Mouse (Mus musculus): Measurements from ENCODE around the gene Hist1h2bj. TPM values are rescaled to one million over a fixed set of nuclear protein-coding genes. Genes with fewer than 3 reads are reported as not detected.
"Not testable (repeated sequence)": the region's sequence is repeated elsewhere in the genome, so short reads cannot be mapped to it uniquely, and the experiment has no call there.

Hist1h2bj gene
- 13.4 and 22.7 TPM in 2 replicates for polyA plus RNA-seq (2015; fragmentation: Nextera tagmentation; extraction: Ambion mirVana)

DNA sequence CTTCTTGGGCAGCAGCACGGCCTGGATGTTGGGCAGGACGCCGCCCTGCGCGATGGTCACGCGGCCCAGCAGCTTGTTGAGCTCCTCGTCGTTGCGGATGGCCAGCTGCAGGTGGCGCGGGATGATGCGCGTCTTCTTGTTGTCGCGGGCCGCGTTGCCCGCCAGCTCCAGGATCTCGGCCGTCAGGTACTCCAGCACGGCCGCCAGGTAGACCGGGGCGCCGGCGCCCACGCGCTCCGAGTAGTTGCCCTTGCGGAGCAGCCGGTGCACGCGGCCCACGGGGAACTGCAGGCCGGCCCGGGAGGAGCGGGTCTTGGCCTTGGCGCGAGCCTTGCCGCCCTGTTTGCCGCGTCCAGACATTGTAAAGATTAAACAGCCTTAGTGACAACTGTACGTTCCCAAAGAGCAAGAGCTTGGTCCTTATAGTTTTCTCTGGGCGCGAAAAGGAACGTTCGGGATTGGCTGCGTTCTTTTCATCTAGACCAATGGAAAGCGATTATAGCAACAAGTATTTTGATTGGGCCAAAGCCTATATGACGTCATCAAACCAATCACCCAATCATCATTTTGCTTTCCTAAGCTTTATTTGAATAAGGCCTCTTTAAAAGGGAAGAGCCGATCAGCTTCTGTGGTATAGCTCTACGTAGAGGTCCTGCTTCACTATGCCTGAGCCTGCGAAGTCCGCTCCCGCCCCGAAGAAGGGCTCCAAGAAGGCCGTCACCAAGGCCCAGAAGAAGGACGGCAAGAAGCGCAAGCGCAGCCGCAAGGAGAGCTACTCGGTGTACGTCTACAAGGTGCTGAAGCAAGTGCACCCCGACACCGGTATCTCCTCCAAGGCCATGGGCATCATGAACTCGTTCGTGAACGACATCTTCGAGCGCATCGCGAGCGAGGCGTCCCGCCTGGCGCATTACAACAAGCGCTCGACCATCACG lies at the start of gene Hist1h2bj, which contains the start of gene Hist1h2ag:
Hist1h2bj (plus strand) TSS at position 647 of the 935 bp plus-strand sequence.
Hist1h2ag (minus strand) TSS at position 377 of the 935 bp plus-strand sequence.
- H3K27me3 ChIP-seq (ENCODE audit: control insufficient read depth, insufficient read depth, low read depth, low read length) = not testable (repeated sequence)
- Histone ChIP-seq H3K4me1 (ENCODE audit: control insufficient read depth, low read depth, low read length) (peaks cover 28% of the 10 kb centered on the region), H3K27ac (ENCODE audit: low read length) (peak within 1 kb of the TSS; percentile 97)

DNA sequence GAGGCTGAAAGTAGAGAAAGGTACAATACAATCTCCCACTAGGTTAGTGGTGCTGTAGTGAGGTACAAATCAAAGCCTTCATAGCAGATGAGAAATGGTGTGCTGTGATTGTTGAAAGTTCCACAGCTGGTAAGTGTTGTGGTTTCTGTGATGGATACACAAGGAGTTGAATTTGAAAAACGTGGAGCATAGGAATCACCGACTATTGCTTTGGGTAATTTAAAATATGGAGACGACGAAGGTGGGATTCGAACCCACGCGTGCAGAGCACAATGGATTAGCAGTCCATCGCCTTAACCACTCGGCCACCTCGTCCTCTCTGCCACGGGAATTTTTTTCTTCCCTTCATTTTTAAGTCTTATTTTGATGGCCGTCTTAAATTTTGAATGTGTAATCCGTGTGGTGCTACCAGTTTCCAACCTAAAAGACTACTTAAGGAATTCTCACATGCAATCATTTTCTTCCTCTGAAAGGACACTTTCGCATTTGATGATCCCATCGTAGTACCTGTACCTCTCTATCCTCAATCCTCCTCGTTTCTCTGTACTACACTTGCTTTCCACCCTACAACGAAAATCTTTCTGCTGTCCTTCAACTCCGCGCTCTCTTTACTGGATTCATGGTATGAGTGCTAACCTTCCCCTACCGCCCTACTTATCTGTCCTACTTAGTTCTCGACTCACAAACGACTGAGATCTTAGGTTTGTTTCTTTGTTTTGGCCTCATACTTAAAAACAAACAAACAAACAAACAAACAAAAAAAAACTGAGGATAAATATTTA lies 48.9 kb upstream of the Hist1h2bj start:
- peaks cover 53% of the 10 kb centered on the region for H3K27me3 ChIP-seq (ENCODE audit: control insufficient read depth, insufficient read depth, low read depth, low read length)
- H3K4me1 ChIP-seq (ENCODE audit: control insufficient read depth, low read depth, low read length) = peaks cover 5% of the 10 kb centered on the region
- H3K9me3 ChIP-seq (replicated peaks; ENCODE audit: control insufficient read depth, low read length) = no peaks in the 10 kb centered on the region
- H3K36me3 ChIP-seq (ENCODE audit: control insufficient read depth, insufficient read depth) = no peaks in the 10 kb centered on the region
- peak overlapping the region; percentile 45 for H3K4me2 ChIP-seq (ENCODE audit: low read depth, low read length)
- no peak overlapping the region for H3K9ac ChIP-seq (ENCODE audit: low read depth, low read length)
- H3K27ac ChIP-seq (ENCODE audit: low read length) = no peak overlapping the region
- ATAC-seq (ENCODE audit: low read depth) = peak; percentile 70
- 0 out of 2 replicates have a peak overlapping the region, but pooled peaks have one; percentile 14 for H3K4me3 ChIP-seq (ENCODE audit: low read depth, low read length)
- WGBS (ENCODE audit: insufficient replicate concordance) = under 1% methylated on average over 22 of the region's 22 CpGs

More for the DNA sequence above, at the start of gene Hist1h2bj, which contains the start of gene Hist1h2ag:
- H3K36me3 ChIP-seq (ENCODE audit: control insufficient read depth, insufficient read depth); H3K9me3 ChIP-seq (replicated peaks; ENCODE audit: control insufficient read depth, low read length): not testable (repeated sequence)
- peak within 1 kb of the TSS; percentile 68 for H3K9ac ChIP-seq (ENCODE audit: low read depth, low read length)
- peak within 1 kb of the TSS; percentile 68 for H3K4me2 ChIP-seq (ENCODE audit: low read depth, low read length)
- ATAC-seq (ENCODE audit: low read depth) = peak; percentile 77
- WGBS (ENCODE audit: insufficient replicate concordance) = under 1% methylated on average over 34 of the region's 80 CpGs
- peak within 1 kb of the TSS; percentile 60 for H3K4me3 ChIP-seq (ENCODE audit: low read depth, low read length)

DNA sequence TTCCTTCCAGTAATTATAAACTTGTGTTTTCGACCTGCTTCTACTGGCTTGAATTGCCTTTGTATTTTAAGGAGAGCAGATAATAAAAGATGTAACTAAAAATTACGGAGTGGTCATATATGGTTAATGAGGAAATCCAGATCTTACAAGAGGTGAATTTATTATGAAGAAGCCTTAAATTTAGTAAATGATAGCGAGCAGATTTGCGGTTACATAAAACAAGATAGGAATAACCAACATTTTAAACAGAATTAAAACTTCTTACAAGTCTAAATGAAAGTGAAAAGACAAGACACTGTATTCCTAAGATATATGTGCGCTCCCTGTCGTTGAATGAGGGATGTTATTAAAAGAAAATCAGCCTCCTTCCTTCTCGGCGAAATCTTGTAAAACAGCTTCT lies 48.1 kb upstream of the Hist1h2bj start:
- no peak for ATAC-seq (ENCODE audit: low read depth)
- 3% methylated on average over 8 of the region's 8 CpGs for WGBS (ENCODE audit: insufficient replicate concordance)
- Histone ChIP-seq H3K27ac (ENCODE audit: low read length) (no peak overlapping the region), H3K4me1 (ENCODE audit: control insufficient read depth, low read depth, low read length) (peaks cover 5% of the 10 kb centered on the region), H3K27me3 (ENCODE audit: control insufficient read depth, insufficient read depth, low read depth, low read length) (peaks cover 59% of the 10 kb centered on the region), H3K4me2 (ENCODE audit: low read depth, low read length) (peak overlapping the region; percentile 67), H3K9me3 (replicated peaks; ENCODE audit: control insufficient read depth, low read length) (no peaks in the 10 kb centered on the region), H3K36me3 (ENCODE audit: control insufficient read depth, insufficient read depth) (no peaks in the 10 kb centered on the region), H3K9ac (ENCODE audit: low read depth, low read length) (0 out of 2 replicates have a peak overlapping the region, but pooled peaks have one; percentile 3), H3K4me3 (ENCODE audit: low read depth, low read length) (peak overlapping the region; percentile 47)

DNA sequence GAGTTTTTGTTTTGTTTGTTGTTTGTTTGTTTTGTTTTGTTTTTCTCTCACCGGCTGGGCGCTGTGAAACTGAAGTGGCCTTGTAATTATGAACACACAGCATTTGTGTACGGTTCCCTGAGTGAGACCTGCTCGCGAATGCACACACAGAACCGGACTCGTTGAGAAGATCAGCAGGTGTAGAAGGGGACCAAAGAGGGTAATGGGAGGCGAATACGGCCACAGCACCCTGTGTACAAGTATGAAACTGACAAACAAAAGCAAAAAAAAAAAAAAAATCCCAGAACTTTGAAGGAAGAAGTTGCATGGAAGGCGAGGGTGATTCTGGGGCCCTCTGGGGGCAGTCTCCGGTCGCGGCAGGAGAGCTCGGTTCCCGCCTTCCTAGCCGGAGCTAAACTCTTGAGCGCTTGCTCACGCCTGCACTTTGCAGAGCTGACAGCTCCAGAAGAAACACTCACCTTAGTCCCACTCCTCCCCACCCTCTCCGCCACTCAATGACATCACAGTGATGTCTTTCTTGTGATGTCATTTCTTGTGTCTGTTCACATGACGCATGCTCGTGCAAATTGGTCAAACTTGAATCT lies 47.6 kb upstream of the Hist1h2bj start:
- WGBS (ENCODE audit: insufficient replicate concordance) = under 1% methylated on average over 21 of the region's 21 CpGs
- Histone ChIP-seq H3K4me3 (ENCODE audit: low read depth, low read length) (peak overlapping the region; percentile 47), H3K27ac (ENCODE audit: low read length) (no peak overlapping the region), H3K9me3 (replicated peaks; ENCODE audit: control insufficient read depth, low read length) (no peaks in the 10 kb centered on the region), H3K4me1 (ENCODE audit: control insufficient read depth, low read depth, low read length) (peaks cover 5% of the 10 kb centered on the region), H3K27me3 (ENCODE audit: control insufficient read depth, insufficient read depth, low read depth, low read length) (peaks cover 62% of the 10 kb centered on the region), H3K36me3 (ENCODE audit: control insufficient read depth, insufficient read depth) (no peaks in the 10 kb centered on the region), H3K4me2 (ENCODE audit: low read depth, low read length) (peak overlapping the region; percentile 67), H3K9ac (ENCODE audit: low read depth, low read length) (0 out of 2 replicates have a peak overlapping the region, but pooled peaks have one; percentile 3)
- ATAC-seq (ENCODE audit: low read depth) = no peak

DNA sequence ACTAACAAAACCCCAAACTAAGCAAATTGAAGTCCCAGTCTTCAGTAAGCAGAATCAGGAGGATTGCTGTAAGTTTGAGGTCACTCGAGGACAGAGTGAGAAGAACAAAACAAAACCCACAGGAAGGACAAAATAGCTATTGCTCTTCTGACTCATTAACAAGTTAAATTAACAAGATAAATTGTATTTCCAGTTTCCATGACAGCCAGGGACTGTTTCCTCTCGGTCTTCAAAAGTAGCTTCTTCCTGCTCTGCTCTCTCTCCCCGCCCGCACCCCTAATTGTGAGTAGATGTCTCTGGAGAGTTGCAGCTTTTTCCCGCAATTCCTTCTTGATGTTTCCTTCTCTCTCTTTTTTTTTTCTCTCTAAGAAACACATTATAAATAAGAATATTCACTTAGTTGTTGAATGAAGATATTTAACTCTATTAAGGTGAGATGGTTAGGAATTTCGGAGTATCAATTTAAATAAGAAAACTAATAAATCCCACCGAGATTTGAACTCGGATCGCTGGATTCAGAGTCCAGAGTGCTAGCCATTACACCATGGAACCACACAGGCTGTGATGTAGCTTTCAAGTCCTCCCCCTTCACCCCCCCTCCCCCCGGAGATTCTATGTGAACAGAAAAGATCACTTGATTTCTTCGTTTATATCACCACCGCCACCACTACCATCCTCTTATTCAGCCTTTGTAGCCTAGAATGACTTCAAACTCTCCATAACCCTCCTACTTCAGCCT lies 46.7 kb upstream of the Hist1h2bj start:
- peaks cover 5% of the 10 kb centered on the region for H3K4me1 ChIP-seq (ENCODE audit: control insufficient read depth, low read depth, low read length)
- H3K27ac ChIP-seq (ENCODE audit: low read length) = no peak overlapping the region
- H3K27me3 ChIP-seq (ENCODE audit: control insufficient read depth, insufficient read depth, low read depth, low read length) = peaks cover 65% of the 10 kb centered on the region
- WGBS (ENCODE audit: insufficient replicate concordance) = 3% methylated on average over 12 of the region's 12 CpGs
- H3K4me2 ChIP-seq (ENCODE audit: low read depth, low read length) = peak overlapping the region; percentile 67
- H3K9me3 ChIP-seq (replicated peaks; ENCODE audit: control insufficient read depth, low read length) = no peaks in the 10 kb centered on the region
- H3K9ac ChIP-seq (ENCODE audit: low read depth, low read length) = no peak overlapping the region
- peak overlapping the region; percentile 47 for H3K4me3 ChIP-seq (ENCODE audit: low read depth, low read length)
- no peak for ATAC-seq (ENCODE audit: low read depth)
- no peaks in the 10 kb centered on the region for H3K36me3 ChIP-seq (ENCODE audit: control insufficient read depth, insufficient read depth)

DNA sequence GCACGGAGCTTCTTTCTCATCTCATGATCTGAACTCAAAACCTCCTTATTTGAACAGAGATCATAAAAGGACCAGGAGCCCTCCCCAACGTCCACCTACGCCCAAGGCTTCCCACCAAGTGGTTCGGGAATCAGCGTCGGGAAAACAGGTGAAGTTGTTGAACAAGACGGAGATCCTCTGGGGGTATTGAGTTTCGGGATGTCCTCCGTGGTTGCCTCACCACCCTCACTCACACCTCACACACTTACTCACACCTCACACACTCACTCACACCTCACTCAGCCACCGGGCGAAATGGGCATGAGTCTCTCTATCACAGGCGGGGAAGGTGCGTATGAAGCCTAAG lies 46.2 kb upstream of the Hist1h2bj start:
- Histone ChIP-seq H3K36me3 (ENCODE audit: control insufficient read depth, insufficient read depth) (no peaks in the 10 kb centered on the region), H3K9ac (ENCODE audit: low read depth, low read length) (no peak overlapping the region), H3K27me3 (ENCODE audit: control insufficient read depth, insufficient read depth, low read depth, low read length) (peaks cover 65% of the 10 kb centered on the region), H3K27ac (ENCODE audit: low read length) (no peak overlapping the region), H3K4me3 (ENCODE audit: low read depth, low read length) (peak overlapping the region; percentile 47), H3K9me3 (replicated peaks; ENCODE audit: control insufficient read depth, low read length) (no peaks in the 10 kb centered on the region), H3K4me1 (ENCODE audit: control insufficient read depth, low read depth, low read length) (peaks cover 5% of the 10 kb centered on the region), H3K4me2 (ENCODE audit: low read depth, low read length) (peak overlapping the region; percentile 67)
- no peak for ATAC-seq (ENCODE audit: low read depth)
- under 1% methylated on average over 13 of the region's 13 CpGs for WGBS (ENCODE audit: insufficient replicate concordance)

DNA sequence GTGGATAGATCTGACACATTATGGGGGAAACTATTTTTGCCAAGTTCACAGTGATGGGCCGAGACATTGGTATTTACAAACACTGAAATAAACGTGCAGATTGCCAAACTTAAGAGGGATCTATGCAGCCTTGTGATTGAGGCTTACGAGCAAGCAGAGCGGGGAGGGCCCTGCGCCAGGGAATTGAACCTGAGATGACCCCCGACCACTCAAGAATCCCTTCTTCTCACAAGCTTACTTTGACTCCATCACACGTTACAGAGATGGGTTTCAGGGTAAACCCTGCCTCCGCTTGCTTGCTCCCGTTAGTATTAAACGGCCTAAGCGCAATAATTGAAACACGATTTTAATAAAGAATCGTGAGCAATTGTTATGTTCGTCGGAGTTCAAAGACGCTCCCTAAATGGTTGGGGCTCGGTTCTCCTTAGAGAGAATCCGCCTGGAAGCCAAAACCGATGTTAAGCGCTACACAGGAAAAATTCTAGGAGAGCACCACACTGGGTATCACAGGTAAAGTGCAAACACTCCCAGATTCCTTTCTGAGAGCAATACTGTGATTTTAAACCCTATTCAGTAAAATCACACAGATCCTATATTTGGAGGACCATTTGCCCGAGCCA lies 45.7 kb upstream of the Hist1h2bj start:
- H3K4me3 ChIP-seq (ENCODE audit: low read depth, low read length) = peak overlapping the region; percentile 47

DNA sequence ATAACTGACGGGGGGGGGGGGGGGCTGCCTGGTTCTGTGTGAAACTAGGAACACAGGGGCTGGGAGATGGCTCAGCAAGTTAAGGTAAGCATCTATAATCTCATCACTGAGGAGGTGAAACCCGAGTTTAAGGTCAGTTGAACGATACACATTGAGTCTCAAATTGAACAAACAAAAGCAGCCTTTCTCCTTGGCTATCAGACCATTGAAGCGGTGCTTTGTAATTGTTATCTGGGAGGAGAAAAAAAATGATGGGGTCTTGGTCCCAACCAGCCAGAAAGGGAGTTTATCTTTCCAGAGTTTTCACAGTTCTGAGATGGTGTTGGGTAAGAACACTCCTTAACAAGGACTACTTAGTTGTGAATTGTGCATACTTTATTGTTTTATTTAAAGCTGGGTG lies 45.2 kb upstream of the Hist1h2bj start:
- H3K36me3 ChIP-seq (ENCODE audit: control insufficient read depth, insufficient read depth) = no peaks in the 10 kb centered on the region
- H3K9ac ChIP-seq (ENCODE audit: low read depth, low read length) = no peak overlapping the region
- no peaks in the 10 kb centered on the region for H3K9me3 ChIP-seq (replicated peaks; ENCODE audit: control insufficient read depth, low read length)
- no peak overlapping the region for H3K4me2 ChIP-seq (ENCODE audit: low read depth, low read length)
- no peak for ATAC-seq (ENCODE audit: low read depth)
- H3K27me3 ChIP-seq (ENCODE audit: control insufficient read depth, insufficient read depth, low read depth, low read length) = peaks cover 68% of the 10 kb centered on the region
- 13% methylated on average over 4 of the region's 4 CpGs for WGBS (ENCODE audit: insufficient replicate concordance)
- H3K4me3 ChIP-seq (ENCODE audit: low read depth, low read length) = no peak overlapping the region
- peaks cover 5% of the 10 kb centered on the region for H3K4me1 ChIP-seq (ENCODE audit: control insufficient read depth, low read depth, low read length)
- no peak overlapping the region for H3K27ac ChIP-seq (ENCODE audit: low read length)

More for the DNA sequence above, 45.7 kb upstream of the Hist1h2bj start:
- Histone ChIP-seq H3K9me3 (replicated peaks; ENCODE audit: control insufficient read depth, low read length) (no peaks in the 10 kb centered on the region), H3K9ac (ENCODE audit: low read depth, low read length) (no peak overlapping the region), H3K36me3 (ENCODE audit: control insufficient read depth, insufficient read depth) (no peaks in the 10 kb centered on the region), H3K27ac (ENCODE audit: low read length) (no peak overlapping the region), H3K4me1 (ENCODE audit: control insufficient read depth, low read depth, low read length) (peaks cover 5% of the 10 kb centered on the region), H3K4me2 (ENCODE audit: low read depth, low read length) (peak overlapping the region; percentile 67), H3K27me3 (ENCODE audit: control insufficient read depth, insufficient read depth, low read depth, low read length) (peaks cover 65% of the 10 kb centered on the region)
- no peak for ATAC-seq (ENCODE audit: low read depth)
- WGBS (ENCODE audit: insufficient replicate concordance) = 3% methylated on average over 21 of the region's 21 CpGs

Measured in liver, embryonic 16.5 days (tissue).